Mouse (Mus musculus) heart, adult 2 months (tissue): ENCODE results near the gene Wdr86.

Experiments
- CTCF ChIP-seq: fragments of 200-600 bp; IDR thresholded peaks from 2 replicates; pipeline ENCODE4 v1.8.1; 2022; ENCODE audit warnings: antibody characterized with exemption, mild to moderate bottlenecking, moderate library complexity
- EP300 ChIP-seq: fragments of 200-500 bp; IDR thresholded peaks from 2 replicates; pipeline ENCODE4 v1.6.1; 2011; ENCODE audit warnings: low read depth, low read length, control low read depth; ENCODE audit not compliant: insufficient read depth
- POLR2A ChIP-seq: fragments of 200-500 bp; IDR thresholded peaks from 2 replicates; pipeline ENCODE4 v1.6.1; 2011; ENCODE audit warnings: mild to moderate bottlenecking, low read depth, low read length, control low read depth; ENCODE audit not compliant: insufficient read depth

GRCm38 (mm10) chr5:24752175-24752498 lies 21.6 kb upstream of the Wdr86 start:
- TF ChIP-seq CTCF (no peak), POLR2A (no peak), EP300 (no peak)
